Mouse (Mus musculus) retina, postnatal 1 day (tissue): Measurements from ENCODE around the gene Lrch1.

Experiments
- DNase-seq: peaks from one replicate; pipeline ENCODE4 v3.0.0-alpha.2; 2012

Lrch1 gene

GRCm38 (mm10) chr14:74846668-74847067 is 101.0 kb downstream of the Lrch1 start:
- no peak for DNase-seq

- no peak for DNase-seq
These were observed 101.9 kb downstream of the Lrch1 start for GRCm38 (mm10) chr14:74845661-74846274.

GRCm38 (mm10) chr14:74841708-74842107 is 106.0 kb downstream of the Lrch1 start:
- no peak for DNase-seq

GRCm38 (mm10) chr14:74841297-74841696 is 106.4 kb downstream of the Lrch1 start:
- DNase-seq: no peak

- DNase-seq: no peak
These were observed 106.9 kb downstream of the Lrch1 start for GRCm38 (mm10) chr14:74840820-74841219.

GRCm38 (mm10) chr14:74840328-74840727 is 107.3 kb downstream of the Lrch1 start:
- no peak for DNase-seq

GRCm38 (mm10) chr14:74838816-74839215 is 108.9 kb downstream of the Lrch1 start:
- no peak for DNase-seq

- peak; percentile 17 for DNase-seq
These were observed 112.7 kb downstream of the Lrch1 start for GRCm38 (mm10) chr14:74835010-74835409.

GRCm38 (mm10) chr14:74834215-74834614 is 113.5 kb downstream of the Lrch1 start:
- no peak for DNase-seq

- DNase-seq: no peak
These were observed 116.0 kb downstream of the Lrch1 start for GRCm38 (mm10) chr14:74831653-74832052.

GRCm38 (mm10) chr14:74831050-74831449 is 116.6 kb downstream of the Lrch1 start:
- no peak for DNase-seq

- DNase-seq: no peak
These were observed 117.1 kb downstream of the Lrch1 start for GRCm38 (mm10) chr14:74830591-74830990.

GRCm38 (mm10) chr14:74822757-74823680 is 124.7 kb downstream of the Lrch1 start:
- no peak for DNase-seq

GRCm38 (mm10) chr14:74822048-74822447 is 125.6 kb downstream of the Lrch1 start:
- no peak for DNase-seq

- peak; percentile 24 for DNase-seq
These were observed 127.4 kb downstream of the Lrch1 start for GRCm38 (mm10) chr14:74820180-74820813.

GRCm38 (mm10) chr14:74816705-74817104 is 131.0 kb downstream of the Lrch1 start:
- DNase-seq: peak; percentile 81

GRCm38 (mm10) chr14:74814848-74815789 is 132.6 kb downstream of the Lrch1 start:
- DNase-seq: no peak

GRCm38 (mm10) chr14:74811617-74812016 is 136.1 kb downstream of the Lrch1 start:
- DNase-seq: no peak

- DNase-seq: no peak
These were observed 145.7 kb downstream of the Lrch1 start for GRCm38 (mm10) chr14:74801961-74802360.

- peak; percentile 41 for DNase-seq
These were observed 149.4 kb downstream of the Lrch1 start for GRCm38 (mm10) chr14:74798063-74798890.

- no peak for DNase-seq
These were observed 150.2 kb downstream of the Lrch1 start for GRCm38 (mm10) chr14:74797386-74798062.
